Mouse (Mus musculus): ENCODE data around the gene Ahnak. TPM values are rescaled to one million over a fixed set of nuclear protein-coding genes. Genes with fewer than 3 reads are reported as not detected.
A peak's percentile ranks its signal among the peaks of the same experiment; 100 is the strongest.
"Not testable (repeated sequence)": the region's sequence is repeated elsewhere in the genome, so short reads cannot be mapped to it uniquely, and the experiment has no call there.

Ahnak gene
- polyA plus RNA-seq, 1 experiment, result 56.8 TPM

DNA sequence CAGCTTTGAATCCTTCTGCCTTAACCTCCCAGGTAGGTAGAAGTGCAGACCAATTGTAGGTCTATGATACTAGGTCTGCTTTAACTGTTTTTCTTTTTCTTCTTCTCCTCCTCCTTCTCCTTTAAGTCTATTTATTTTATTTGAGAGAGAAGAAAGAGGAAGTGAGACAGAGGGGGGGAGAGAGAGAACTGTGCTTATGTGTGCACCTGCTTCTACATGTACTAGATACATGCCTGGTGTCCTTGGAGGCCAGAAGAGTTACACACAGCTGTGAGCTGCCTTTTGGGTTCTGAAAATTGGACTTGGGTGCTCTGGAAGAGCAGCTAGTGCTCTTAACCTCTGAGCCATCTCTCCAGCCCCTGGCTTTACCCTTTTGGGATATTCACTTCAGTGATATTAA is 52.0 kb downstream of the Ahnak start:
- DNase-seq (ENCODE audit: low read depth), result no peak

DNA sequence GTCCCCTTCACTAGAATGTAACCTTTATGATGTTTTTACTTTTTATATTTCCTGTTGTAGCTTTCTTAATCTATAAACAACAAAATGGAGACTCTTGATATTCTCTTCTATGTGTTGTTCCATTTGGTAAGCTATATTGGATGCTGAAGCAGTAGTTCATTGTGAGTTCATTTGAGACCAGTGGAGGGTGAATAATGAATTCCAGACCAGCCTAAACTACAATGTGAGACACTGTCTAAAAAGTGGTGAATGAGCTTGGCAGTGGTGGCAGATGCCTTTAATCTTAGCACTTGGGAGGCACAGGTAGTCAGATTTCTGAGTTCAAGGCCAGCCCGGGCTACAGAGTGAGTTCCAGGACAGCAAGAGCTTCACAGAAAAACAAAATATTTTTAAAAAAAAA is 54.0 kb downstream of the Ahnak start:
- no peak for DNase-seq (ENCODE audit: low read depth)

DNA sequence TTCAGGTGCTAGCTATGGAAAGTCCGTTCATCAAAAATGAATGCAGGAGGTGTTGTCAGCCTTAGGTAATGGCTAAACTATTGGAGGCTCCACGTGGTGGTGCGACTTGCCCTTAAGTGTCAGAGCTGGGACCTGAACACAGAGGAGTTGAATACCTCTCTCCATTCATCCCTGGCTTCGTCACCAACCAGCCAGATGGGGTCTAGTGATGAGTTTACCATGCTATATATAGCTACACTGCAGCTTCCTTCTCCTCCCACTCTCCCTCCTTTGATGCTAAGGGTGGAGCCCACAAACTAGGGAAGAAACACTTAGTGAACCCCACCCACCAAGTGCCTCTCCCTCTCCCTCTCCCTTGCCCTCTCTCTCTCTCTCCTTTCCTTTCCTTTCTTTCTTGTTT is 55.2 kb downstream of the Ahnak start:
- no peak for DNase-seq (ENCODE audit: low read depth)

DNA sequence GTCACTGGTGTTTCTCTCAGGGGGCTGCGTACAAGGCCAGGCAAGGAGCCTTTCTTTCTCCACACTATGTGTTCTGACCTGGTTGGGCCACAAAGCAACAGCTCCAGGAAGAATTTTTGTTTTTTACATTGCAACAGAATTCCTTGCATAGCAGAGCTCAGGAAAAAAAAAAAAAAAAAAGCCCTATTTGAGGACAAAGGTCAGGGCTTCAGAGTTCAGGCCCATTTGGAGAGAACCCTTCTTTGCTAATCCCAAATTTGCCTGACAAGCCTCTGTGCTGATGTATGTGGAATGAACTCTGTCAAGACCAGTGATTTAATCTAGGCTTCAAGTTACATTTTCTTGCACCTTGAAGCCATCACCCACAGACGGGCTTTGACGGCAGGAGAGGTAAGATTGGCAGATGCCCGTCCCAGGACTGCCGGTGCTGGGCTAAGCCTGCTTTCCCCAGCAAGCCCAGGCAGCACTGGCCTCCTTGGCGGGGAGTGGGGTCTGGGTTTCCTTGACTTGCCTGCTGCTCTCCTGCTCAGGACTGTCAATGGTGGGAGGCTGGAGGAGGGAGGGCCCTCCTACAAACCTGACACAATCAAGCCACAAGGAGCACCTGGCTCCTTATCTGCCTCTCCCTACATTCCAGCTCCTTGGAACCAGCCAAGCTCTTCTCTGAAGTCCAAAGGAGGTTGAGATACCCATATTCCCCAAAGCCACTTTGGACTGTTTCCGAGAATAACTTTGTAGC is 58.3 kb downstream of the Ahnak start:
- no peak for DNase-seq (ENCODE audit: low read depth)

DNA sequence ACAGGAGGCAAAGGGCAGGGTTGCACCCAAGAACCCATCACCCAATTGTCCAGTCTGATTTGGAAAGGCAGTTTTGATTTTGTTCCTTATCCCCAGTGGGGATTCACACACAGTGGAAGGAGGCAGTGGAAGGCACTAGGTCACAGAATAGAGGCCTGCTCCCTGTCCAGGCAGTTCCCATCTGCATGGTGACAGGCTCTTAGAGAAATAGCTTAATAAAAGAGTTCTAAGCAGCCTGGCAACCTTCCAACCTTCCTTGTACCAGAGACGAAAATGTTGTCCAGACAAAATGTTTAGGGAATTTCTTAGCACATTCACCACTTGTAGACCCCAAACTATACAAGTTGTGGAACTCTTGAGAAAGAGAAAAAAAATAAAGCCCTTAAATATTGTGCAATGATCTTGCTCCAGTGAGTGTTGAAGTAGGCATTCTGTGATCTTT is 58.9 kb downstream of the Ahnak start:
- no peak for DNase-seq (ENCODE audit: low read depth)

DNA sequence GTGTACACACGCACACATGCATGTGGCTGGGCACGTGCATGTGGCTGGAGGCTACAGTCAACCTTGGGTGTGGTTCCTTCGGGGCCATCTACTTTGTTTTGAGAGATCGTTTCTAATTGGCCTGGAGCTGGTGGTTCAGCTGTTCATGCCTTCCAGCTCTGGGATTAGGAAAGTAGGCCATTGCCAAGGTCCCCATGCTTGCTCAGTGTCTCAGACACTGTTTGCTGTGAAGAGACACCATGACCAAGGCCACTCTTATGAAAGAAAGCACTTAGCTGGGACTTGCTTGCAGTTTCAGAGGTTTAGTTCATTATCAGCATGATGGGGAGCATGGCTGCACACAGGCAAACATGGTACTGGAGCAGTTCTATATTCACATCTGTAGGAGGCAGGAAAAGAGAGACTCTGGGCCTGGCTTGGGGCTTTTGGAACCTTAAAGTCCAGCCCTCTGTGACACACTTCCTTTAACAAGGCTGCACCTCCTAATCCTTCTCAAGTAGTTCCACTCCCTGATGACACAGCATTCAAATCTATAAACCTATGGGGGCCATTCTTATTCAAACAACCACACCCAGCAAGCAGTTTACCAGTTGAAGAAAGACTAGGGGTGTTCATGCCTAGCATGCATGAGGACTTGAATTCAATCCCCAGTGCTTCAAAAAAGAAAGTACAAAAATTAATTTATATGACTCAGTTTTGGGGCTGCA is 60.0 kb downstream of the Ahnak start:
- no peak for DNase-seq (ENCODE audit: low read depth)

- DNase-seq (ENCODE audit: low read depth), result no peak
Measured at GRCm38 (mm10) chr19:9050294-9051229, 61.5 kb downstream of the Ahnak start.

GRCm38 (mm10) chr19:9051985-9052384 is 62.9 kb downstream of the Ahnak start:
- not testable (repeated sequence) for DNase-seq (ENCODE audit: low read depth)

DNA sequence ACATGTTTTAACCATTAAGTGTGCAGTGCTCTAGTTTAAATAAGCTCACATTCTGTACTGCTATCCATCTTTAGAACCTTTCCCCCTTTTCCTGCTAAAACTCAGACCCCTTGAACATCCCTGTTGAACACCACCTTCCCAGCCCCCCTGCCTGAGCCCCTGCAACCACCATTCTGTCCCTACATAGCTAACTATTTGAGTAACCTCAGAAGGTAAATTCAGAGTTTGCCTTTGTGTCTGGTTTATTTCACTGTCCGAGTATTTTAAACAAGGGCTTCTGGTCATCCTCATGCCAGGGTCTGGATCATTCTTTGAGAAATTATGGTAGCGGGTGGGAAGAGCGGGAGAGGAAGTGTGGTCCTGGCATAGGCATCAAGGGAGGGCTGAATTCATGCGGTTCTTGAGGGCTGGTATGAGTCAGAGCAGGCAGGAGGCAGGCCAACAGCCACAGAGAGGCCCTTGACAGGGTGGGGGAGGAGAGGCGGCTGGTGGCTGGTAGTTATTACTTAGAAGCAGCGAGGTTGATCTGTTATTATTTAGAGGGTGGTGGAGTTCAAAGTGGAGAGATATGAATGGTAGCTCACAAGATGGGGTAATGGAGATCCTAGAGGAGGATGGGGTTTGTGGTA is 63.8 kb downstream of the Ahnak start:
- no peak for DNase-seq (ENCODE audit: low read depth)

DNA sequence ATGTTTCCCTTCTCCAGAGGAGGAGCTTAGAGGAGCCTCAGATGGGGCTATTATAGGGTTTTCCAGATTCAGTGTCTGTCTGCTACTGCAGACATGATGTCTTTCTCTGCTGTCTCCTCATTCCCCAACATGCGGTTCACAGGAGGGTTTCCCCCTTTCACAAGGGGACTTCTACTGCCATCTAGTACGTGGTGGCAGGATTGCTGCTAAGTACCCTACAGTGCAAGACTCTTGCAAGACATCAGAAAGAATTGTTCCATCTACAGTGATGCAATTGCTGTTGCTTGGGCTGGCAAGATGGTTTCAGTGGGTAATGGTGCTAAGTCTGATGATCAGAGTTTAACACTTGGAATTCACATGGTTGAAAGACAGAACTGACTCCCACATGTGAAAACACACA is 66.1 kb downstream of the Ahnak start:
- no peak for DNase-seq (ENCODE audit: low read depth)

DNA sequence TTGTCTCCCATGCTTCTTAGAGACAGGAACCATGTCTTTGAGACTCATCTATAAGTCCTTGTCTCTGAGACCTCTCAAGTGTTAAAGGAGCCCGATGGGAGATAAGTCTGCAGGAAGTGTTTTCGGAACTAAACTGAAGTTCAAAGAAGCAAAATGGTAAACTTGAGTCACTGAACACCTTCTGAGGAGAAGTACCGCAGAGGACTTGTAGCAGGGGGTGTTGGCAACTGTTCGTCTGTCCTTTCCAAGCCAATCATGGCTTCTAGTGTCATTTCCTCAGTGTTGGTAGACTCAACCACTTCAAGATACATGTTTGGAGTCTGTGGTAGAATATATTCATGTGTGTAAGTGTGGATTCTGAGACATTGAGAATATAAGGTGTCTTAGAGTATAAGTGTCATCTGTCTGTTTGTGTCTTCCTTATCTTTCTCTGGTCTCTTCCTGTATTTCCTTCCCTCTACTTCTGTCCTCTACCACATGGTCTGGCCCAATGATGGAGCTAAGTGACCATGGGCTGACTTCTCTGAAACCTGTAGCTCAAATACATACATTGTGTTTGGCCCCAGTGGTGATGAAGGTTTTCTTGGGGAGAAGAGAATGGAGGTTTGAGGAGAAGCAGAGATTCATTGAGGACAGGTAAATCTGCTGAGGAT is 66.7 kb downstream of the Ahnak start:
- no peak for DNase-seq (ENCODE audit: low read depth)

- DNase-seq (ENCODE audit: low read depth), result no peak
Measured at GRCm38 (mm10) chr19:9057679-9058078, 68.6 kb downstream of the Ahnak start.

DNA sequence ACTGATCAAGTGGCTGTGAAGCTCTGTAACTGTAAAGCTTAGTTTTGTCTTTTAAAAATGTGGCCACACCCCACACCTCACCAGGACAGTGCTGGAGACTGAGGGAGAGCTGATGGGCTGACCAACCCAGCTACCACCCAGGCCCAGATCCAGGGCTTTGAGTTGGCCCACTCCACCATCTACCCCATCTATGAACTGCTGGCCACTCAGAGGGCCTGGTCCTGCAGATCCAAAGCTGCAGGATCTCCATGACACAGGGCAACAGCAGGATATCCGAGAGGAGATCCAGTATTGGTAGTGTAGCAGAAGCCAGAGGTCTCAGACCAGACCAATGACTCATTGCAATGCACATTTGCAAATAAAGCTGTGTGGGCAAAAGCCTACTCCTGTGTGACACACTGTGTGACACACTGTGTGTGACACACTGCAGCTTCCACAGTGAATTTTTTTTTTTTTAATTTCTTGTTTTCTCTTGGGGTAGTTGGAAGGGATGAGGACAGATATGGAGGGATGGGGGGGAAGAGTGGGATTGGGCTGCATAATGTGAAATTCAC is 69.3 kb downstream of the Ahnak start:
- no peak for DNase-seq (ENCODE audit: low read depth)

DNA sequence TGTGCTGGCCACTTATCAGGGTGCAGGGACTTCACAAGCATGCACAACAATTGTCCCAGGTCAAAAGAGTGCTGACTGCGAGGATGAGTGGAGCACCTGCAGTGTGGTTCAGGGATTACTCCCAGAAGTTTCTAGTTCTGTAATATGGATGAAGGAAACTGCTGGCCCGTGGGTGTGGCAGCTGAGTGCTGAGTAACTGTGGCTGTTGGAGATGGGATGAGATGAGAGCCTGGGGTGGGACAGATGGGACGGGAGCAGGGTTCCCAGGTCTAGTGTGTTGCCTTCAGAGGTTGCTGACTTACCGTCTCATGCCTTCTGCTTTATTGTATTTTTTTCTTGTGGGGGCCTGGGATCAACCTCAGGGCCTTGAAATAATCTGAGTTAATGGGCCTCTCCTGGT is 69.9 kb downstream of the Ahnak start:
- no peak for DNase-seq (ENCODE audit: low read depth)

DNA sequence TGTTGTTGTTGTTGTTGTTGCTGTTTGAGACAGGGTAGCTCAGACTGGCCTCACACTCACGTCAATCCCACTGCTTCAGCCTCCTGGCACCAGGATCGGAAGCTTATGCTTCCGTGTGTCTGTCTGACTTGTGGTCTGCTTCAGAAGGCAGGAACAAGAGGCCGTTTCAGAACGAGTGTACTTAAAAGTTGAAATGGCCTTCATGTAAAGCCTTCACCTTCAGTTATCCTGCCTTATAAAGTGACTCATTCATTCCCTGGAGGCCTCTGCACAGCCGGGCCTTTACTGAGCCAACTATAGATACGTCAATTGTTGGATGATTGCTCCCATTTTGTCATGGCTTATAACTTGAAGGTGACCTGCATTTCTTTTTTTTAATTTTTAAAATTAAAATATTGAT is 70.3 kb downstream of the Ahnak start:
- DNase-seq (ENCODE audit: low read depth), result no peak

DNA sequence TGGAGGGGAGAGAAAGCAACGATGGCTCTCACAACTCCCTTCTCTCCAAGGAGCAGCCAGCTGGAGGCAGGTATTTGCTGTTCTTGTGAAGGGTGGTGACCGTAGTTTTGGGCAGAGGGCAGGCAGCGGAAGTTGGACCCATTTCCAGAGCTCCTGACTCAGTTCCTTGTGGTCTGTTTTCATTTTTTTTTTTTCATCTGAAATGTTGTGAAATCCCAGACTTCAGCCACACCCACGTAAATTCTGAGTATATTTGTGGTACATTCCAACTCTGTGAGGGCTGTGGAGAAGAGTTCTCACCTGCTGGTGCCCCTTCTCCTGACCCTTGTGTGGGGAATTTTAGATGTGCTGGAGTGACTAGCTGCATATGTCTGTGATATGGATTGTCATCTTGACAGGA is 71.0 kb downstream of the Ahnak start:
- DNase-seq (ENCODE audit: low read depth), result no peak

DNA sequence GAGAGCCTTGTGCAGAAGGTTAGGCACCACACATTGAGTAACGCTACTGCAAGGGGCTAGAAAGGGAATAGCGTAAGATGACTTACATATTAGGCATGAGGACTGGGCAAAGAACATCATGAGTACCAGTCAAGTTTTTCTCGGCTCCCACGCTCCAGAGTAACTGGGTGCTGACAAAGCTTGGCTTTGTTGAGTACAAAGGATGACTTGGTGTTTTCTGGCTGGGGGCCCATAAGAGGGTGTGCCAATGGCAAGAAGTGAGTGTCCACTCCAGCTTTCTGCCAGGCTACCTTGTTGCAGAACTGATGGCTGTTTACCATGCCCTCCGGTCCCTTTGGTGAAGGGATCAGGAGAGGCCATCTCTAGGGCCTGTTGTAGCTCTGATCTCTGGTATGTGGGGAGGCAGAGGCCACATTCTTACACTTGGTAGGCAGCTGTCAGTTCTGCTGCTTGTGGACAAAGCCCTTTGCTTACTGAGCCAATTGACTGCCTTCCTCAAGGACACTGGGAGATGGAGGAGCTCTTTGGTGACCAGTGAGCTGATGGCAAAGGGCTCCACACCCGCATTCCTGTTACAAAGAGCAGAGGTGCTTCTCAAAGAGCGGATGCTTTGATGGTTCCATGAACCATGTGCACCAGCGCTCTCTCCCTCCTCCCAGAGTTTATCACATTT is 72.3 kb downstream of the Ahnak start:
- DNase-seq (ENCODE audit: low read depth), result peak; percentile 95

DNA sequence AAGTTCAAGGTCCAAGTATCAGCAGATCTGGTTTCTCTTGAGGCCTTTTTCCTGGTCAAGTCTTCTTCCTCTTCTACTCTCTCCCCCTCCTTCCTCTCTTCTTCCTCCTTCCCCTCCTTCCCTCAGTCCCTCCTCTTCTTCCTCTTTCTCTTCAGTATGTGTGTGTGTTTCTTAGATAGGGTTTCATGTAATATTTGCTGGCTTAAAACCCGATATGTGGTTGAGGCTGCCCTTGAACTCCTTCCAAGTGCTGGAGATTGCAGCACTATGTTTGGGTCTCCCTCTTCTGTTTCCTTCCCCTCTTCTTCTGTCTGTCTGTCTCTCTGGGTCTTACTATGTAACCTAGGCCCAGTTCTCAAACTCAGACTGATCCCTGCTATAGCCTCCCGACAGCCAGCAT is 73.7 kb downstream of the Ahnak start:
- DNase-seq (ENCODE audit: low read depth), result no peak

- no peak for DNase-seq (ENCODE audit: low read depth)
Measured at GRCm38 (mm10) chr19:9063831-9064230, 74.7 kb downstream of the Ahnak start.
